In genomic region chr6:88826965-88827364, GRCm38 (mm10) we compare ENCODE assay signal across 16 mouse cellular contexts. TPM values are rescaled to one million over a fixed set of nuclear protein-coding genes. Genes with fewer than 3 reads are reported as not detected.
DNase-seq lines count a peak whose midpoint lies in the region; ATAC-seq and TF ChIP-seq lines count a peak whose summit lies in the region.
"Had no signal": no experiment of that assay in that cellular context is flagged by ENCODE, and none has a peak within 500 bp of the region (broad histone marks: within the 10 kb centered on the region; RNA-seq: fewer than 3 reads in every experiment).

No protein-coding gene starts in this region.

- peaks cover 49% of the 10 kb centered on the region for H3K36me3 ChIP-seq in liver, embryonic 12.5 days
- H3K36me3 ChIP-seq in liver, postnatal 0 days (replicated peaks; ENCODE audit: insufficient read depth, low read length) = peaks cover 10% of the 10 kb centered on the region; the same call in 1 of the 2 replicates
- H3K36me3 ChIP-seq in embryonic facial prominence, embryonic 13.5 days = no peaks in the 10 kb centered on the region
- H3K36me3 ChIP-seq in macrophage (ENCODE audit: inconsistent target) = no peaks in the 10 kb centered on the region
- H3K36me3 ChIP-seq: embryonic facial prominence, embryonic 15.5 days; heart, embryonic 15.5 days; kidney, embryonic 15.5 days; limb, embryonic 13.5 days had no signal

- H3K4me2 ChIP-seq in liver, embryonic 12.5 days = no peak overlapping the region
- H3K4me2 ChIP-seq in liver, postnatal 0 days (ENCODE audit: low read depth, low read length) = no peak overlapping the region
- no peak overlapping the region for H3K4me2 ChIP-seq in embryonic facial prominence, embryonic 13.5 days
- H3K4me2 ChIP-seq: embryonic facial prominence, embryonic 15.5 days; heart, embryonic 15.5 days; kidney, embryonic 15.5 days; limb, embryonic 13.5 days had no signal

- no peak overlapping the region for H3K27ac ChIP-seq in liver, embryonic 12.5 days
- H3K27ac ChIP-seq in liver, postnatal 0 days (ENCODE audit: low read depth) = no peak overlapping the region
- H3K27ac ChIP-seq in embryonic facial prominence, embryonic 13.5 days = peak overlapping the region; percentile 45
- peak overlapping the region; percentile 80 for H3K27ac ChIP-seq in macrophage
- H3K27ac ChIP-seq: embryonic facial prominence, embryonic 15.5 days; heart, embryonic 15.5 days; kidney, embryonic 15.5 days; limb, embryonic 13.5 days had no signal

- no peak for TF ChIP-seq EP300 in liver, postnatal 0 days (IDR thresholded peaks at IDR 0.05; ENCODE audit: low read depth)

- DNase-seq in heart, adult 11 months = peak; percentile 84
- DNase-seq in heart, postnatal 14 days = no peak
- DNase-seq in liver, postnatal 0 days = no peak
- no peak for DNase-seq in adrenal gland, adult 8-10 months
- DNase-seq in gastrocnemius, postnatal 25 days = no peak
- DNase-seq: spleen, adult 18-20 months had no signal

- no peaks in the 10 kb centered on the region for H3K79me2 ChIP-seq in macrophage (ENCODE audit: inconsistent target)

- no peak overlapping the region for H3K4me3 ChIP-seq in liver, embryonic 12.5 days
- no peak overlapping the region for H3K4me3 ChIP-seq in liver, postnatal 0 days (ENCODE audit: low read depth, low read length)
- no peak overlapping the region for H3K4me3 ChIP-seq in embryonic facial prominence, embryonic 13.5 days
- no peak overlapping the region for H3K4me3 ChIP-seq in macrophage (ENCODE audit: inconsistent target)
- H3K4me3 ChIP-seq: embryonic facial prominence, embryonic 15.5 days; heart, embryonic 15.5 days; kidney, embryonic 15.5 days; limb, embryonic 13.5 days had no signal

- H3K9me3 ChIP-seq in liver, embryonic 12.5 days (replicated peaks) = no peaks in the 10 kb centered on the region
- H3K9me3 ChIP-seq in liver, postnatal 0 days (ENCODE audit: low read length) = no peaks in the 10 kb centered on the region
- no peaks in the 10 kb centered on the region for H3K9me3 ChIP-seq in embryonic facial prominence, embryonic 13.5 days
- H3K9me3 ChIP-seq: embryonic facial prominence, embryonic 15.5 days; heart, embryonic 15.5 days; kidney, embryonic 15.5 days; limb, embryonic 13.5 days had no signal

- no peak for ATAC-seq in liver, embryonic 12.5 days
- ATAC-seq in liver, postnatal 0 days = no peak
- no peak for ATAC-seq in embryonic facial prominence, embryonic 13.5 days (ENCODE audit: insufficient number of reproducible peaks, insufficient read depth, low FRiP score, low TSS enrichment, low read depth)
- ATAC-seq: CD4-positive, CD25-positive, alpha-beta regulatory T cell, adult 4 months; midbrain, embryonic 16.5 days; Patski had no signal

- H3K27me3 ChIP-seq in liver, embryonic 12.5 days (replicated peaks) = peaks cover 3% of the 10 kb centered on the region; the same call in 1 of the 2 replicates
- no peaks in the 10 kb centered on the region for H3K27me3 ChIP-seq in liver, postnatal 0 days (ENCODE audit: insufficient read depth, low read length)
- no peaks in the 10 kb centered on the region for H3K27me3 ChIP-seq in embryonic facial prominence, embryonic 13.5 days
- H3K27me3 ChIP-seq: embryonic facial prominence, embryonic 15.5 days; heart, embryonic 15.5 days; kidney, embryonic 15.5 days; limb, embryonic 13.5 days; Patski had no signal

- intact Hi-C loops in heart, postnatal 14 days (cut with DNase I) = loop anchor here (2.0 kb wide), 1 partner anchor 102 kb away; the partner anchor contains the start of gene Mgll

- no peak for TF ChIP-seq CTCF in liver, postnatal 0 days (IDR thresholded peaks at IDR 0.05; ENCODE audit: low read depth)

- peaks cover 14% of the 10 kb centered on the region; the same call in 1 of the 2 replicates for H3K4me1 ChIP-seq in liver, embryonic 12.5 days
- H3K4me1 ChIP-seq in liver, postnatal 0 days (ENCODE audit: insufficient read depth) = peaks cover 9% of the 10 kb centered on the region
- peaks cover 14% of the 10 kb centered on the region for H3K4me1 ChIP-seq in embryonic facial prominence, embryonic 13.5 days

- 74% methylated on average over 3 of the region's 3 CpGs for WGBS in liver, embryonic 12.5 days (ENCODE audit: insufficient replicate concordance)
- WGBS in liver, postnatal 0 days (ENCODE audit: insufficient replicate concordance) = 79% methylated on average over 3 of the region's 3 CpGs
- 54% methylated on average over 3 of the region's 3 CpGs for WGBS in embryonic facial prominence, embryonic 13.5 days
- 75% methylated on average over 3 of the region's 3 CpGs for WGBS in macrophage (ENCODE audit: missing documents)

- 0 out of 2 replicates have a peak overlapping the region, but pooled peaks have one; percentile 13 for H3K9ac ChIP-seq in liver, embryonic 12.5 days
- H3K9ac ChIP-seq in liver, postnatal 0 days (replicated peaks) = no peak overlapping the region
- peak overlapping the region; percentile 52; the same call in 1 of the 2 replicates for H3K9ac ChIP-seq in embryonic facial prominence, embryonic 13.5 days
- H3K9ac ChIP-seq: embryonic facial prominence, embryonic 15.5 days; heart, embryonic 15.5 days; kidney, embryonic 15.5 days; limb, embryonic 13.5 days had no signal

RNA-seq across cellular contexts. Expression of gene Abtb1, which starts 14.8 kb away (rescaled TPM):
- total RNA-seq in heart, postnatal 14 days (2021) = 10 to 100 TPM; 23.4 to 24.3 TPM
- polyA plus RNA-seq in liver, embryonic 12.5 days (2016; fragmentation: Nextera tagmentation; extraction: Ambion mirVana) = 37.6 and 40.0 TPM in 2 replicates
- 36.2 and 39.1 TPM in 2 replicates for polyA plus RNA-seq in liver, postnatal 0 days (2015; fragmentation: Nextera tagmentation; extraction: Ambion mirVana)
- 33.8 and 34.4 TPM in 2 replicates for polyA plus RNA-seq in embryonic facial prominence, embryonic 13.5 days (2015; fragmentation: Nextera tagmentation; extraction: Ambion mirVana)
- 100 to 1,000 TPM in 5 of 26 experiments, 10 to 100 TPM in 21; 19.7 to 132 (median 61.4) TPM for total RNA-seq in macrophage (2018; cell fraction: chromatin; rRNA removed)
- total RNA-seq in macrophage (2018; cell fraction: cytosol; rRNA removed) = 10 to 100 TPM; 13.7 to 42.8 (median 24.3) TPM
- 10 to 100 TPM; 19.0 to 90.2 (median 43.4) TPM for total RNA-seq in macrophage (2018; cell fraction: nucleus; rRNA removed)
- 16.1 to 46.0 TPM (median 26.7 TPM) in 3 replicates for polyA plus RNA-seq in macrophage (2018)
- total RNA-seq in adrenal gland, adult 8-10 months (2022) = 10 to 100 TPM; 32.5 to 43.7 (median 39.8) TPM
- 10 to 100 TPM; 14.4 to 17.3 TPM for total RNA-seq in gastrocnemius, postnatal 25 days (2021)

RNA-seq across cellular contexts. Expression of gene Podxl2, which starts 47.9 kb away (rescaled TPM):
- total RNA-seq in heart, postnatal 14 days (2021) = 10 to 100 TPM; 26.7 to 27.4 TPM
- 4.6 and 5.0 TPM in 2 replicates for polyA plus RNA-seq in liver, embryonic 12.5 days (2016; fragmentation: Nextera tagmentation; extraction: Ambion mirVana)
- polyA plus RNA-seq in liver, postnatal 0 days (2015; fragmentation: Nextera tagmentation; extraction: Ambion mirVana) = 1.1 and 1.3 TPM in 2 replicates
- 141 and 143 TPM in 2 replicates for polyA plus RNA-seq in embryonic facial prominence, embryonic 13.5 days (2015; fragmentation: Nextera tagmentation; extraction: Ambion mirVana)
- total RNA-seq in macrophage (2018; cell fraction: chromatin; rRNA removed) = 1 to 10 TPM in 1 of 26 experiments, under 1 TPM in 1, not detected in 24; 0.57 to 2.8 TPM
- under 1 TPM in 3 of 26 experiments, not detected in 23; 0.10 to 0.32 (median 0.24) TPM for total RNA-seq in macrophage (2018; cell fraction: cytosol; rRNA removed)
- under 1 TPM in 1 of 26 experiments, not detected in 25; 0.62 TPM for total RNA-seq in macrophage (2018; cell fraction: nucleus; rRNA removed)
- polyA plus RNA-seq in macrophage (2018) = 0.11 TPM in 1 of 3 replicates, not detected in the others
- total RNA-seq in adrenal gland, adult 8-10 months (2022) = 100 to 1,000 TPM in 2 of 4 experiments, 10 to 100 TPM in 2; 40.6 to 123 (median 83.0) TPM
- total RNA-seq in gastrocnemius, postnatal 25 days (2021) = 10 to 100 TPM; 49.4 to 53.0 TPM

Comparison
In these comparisons a context has a peak if more than half of its experiments do, and no peak if none do; other contexts are left out.
1. H3K27ac ChIP-seq: peak in embryonic facial prominence, embryonic 13.5 days (single experiment) and macrophage (single experiment); none in liver, embryonic 12.5 days (single experiment) and liver, postnatal 0 days (single experiment).
2. RNA of gene Podxl2, which starts 47.9 kb away (polyA plus RNA-seq): 141 to 143 TPM in embryonic facial prominence, embryonic 13.5 days; 4.6 to 5.0 TPM in liver, embryonic 12.5 days, 1.1 to 1.3 TPM in liver, postnatal 0 days and 0.11 TPM in macrophage; every median in the first group is over 10 times any median in the second.